Mouse (Mus musculus): ENCODE measurements around the gene Map3k10. TPM values are rescaled to one million over a fixed set of nuclear protein-coding genes. Genes with fewer than 3 reads are reported as not detected.

The Map3k10 gene
- polyA plus RNA-seq, 1 experiment from 2014 or later: 11.6 TPM

DNA sequence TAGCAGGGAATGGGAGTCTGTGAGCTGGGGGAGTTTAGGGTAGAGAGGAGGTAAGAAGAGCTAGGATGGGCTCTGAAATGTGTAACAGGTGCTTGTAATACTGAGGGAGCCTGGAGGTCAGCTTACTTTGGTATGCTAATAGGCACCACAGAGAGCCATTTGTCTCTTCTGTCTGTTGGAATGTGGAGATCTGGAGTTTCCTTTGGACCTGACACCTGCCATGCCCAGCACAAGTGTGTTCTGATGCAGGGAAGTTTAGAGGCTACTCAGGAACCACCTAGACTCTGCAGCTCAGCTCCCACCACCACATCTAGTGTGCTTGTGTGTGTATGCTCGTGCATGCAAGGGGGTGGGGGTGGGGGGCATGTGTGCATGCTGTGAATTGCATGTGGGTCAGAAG, 52.2 kb downstream of the Map3k10 start:
- Histone ChIP-seq H3K27ac (replicated peaks) (no peak overlapping the region), H3K9ac (no peak overlapping the region), H3K4me2 (no peak overlapping the region), H3K9me3 (no peaks in the 10 kb centered on the region), H3K4me1 (replicated peaks) (no peaks in the 10 kb centered on the region), H3K27me3 (no peaks in the 10 kb centered on the region), H3K4me3 (no peak overlapping the region), H3K36me3 (peaks cover 89% of the 10 kb centered on the region)
- ATAC-seq (ENCODE audit: low read depth): no peak
- 60% methylated on average over 1 of the region's 1 CpGs for WGBS

DNA sequence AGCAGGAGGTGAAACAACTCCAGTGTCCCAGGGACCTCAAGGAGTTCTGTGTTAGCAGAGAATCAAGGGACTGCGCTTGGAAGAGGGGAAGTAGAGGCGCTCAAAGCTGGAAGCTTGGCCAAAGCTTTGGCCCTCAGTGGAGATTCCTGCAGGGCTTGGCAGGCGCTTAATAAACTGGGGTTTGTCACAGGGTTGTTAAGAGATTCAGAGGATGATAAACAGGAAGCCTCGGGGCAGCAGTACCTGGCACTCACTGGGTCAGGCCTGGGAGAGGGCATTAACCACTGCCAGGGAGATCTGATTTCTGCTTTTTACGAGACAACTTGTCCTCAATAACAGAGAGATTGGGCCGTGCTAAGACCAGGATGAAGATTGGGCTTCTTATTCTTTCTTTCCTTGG, 53.4 kb downstream of the Map3k10 start:
- no peak overlapping the region for H3K27ac ChIP-seq (replicated peaks)
- no peaks in the 10 kb centered on the region for H3K27me3 ChIP-seq
- no peak overlapping the region for H3K4me2 ChIP-seq
- WGBS: 81% methylated on average over 6 of the region's 6 CpGs
- no peaks in the 10 kb centered on the region for H3K9me3 ChIP-seq
- no peak for ATAC-seq (ENCODE audit: low read depth)
- H3K4me1 ChIP-seq (replicated peaks): no peaks in the 10 kb centered on the region
- H3K4me3 ChIP-seq: no peak overlapping the region
- H3K9ac ChIP-seq: 0 out of 2 replicates have a peak overlapping the region, but pooled peaks have one; percentile 8
- H3K36me3 ChIP-seq: peaks cover 89% of the 10 kb centered on the region

DNA sequence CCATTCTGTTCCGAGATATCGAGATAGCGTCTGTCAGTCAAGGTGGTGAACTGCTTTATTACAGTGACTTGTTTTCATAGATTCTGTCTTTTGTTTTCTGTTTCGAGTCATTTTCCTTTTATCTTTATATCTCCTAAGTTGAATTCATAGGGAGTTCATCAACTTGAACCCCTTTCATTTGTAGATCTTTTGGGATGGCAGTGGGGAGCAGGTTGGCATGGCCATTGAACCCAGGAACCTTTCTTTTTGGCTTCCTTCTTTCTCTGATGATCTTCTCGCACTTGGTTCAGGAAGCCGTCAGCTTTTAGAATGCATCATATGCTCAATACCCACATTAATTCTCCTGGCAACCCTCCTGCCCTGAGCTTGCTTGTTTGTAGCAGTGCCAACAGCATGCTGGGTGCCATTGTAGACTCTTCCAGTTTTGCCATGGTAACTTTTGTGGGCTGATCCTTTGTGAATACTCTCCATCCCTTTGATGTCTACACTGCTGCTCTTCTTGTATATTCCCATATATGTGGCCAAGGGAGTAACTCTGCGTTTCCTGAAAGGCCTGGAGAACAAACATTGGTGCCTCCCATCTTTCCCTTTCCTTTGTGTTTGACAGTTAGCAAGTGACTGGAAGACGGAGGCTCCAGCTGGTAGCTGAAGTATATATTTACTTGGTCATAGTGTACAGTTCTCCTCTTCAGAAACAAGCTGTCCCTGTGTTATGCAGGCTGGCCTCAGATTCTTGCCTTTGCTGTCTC, 60.5 kb downstream of the Map3k10 start:
- 50% methylated on average over 8 of the region's 8 CpGs for WGBS
- Histone ChIP-seq H3K27ac (replicated peaks) (peak overlapping the region; percentile 74), H3K9ac (no peak overlapping the region), H3K27me3 (no peaks in the 10 kb centered on the region), H3K9me3 (no peaks in the 10 kb centered on the region), H3K36me3 (peaks cover 52% of the 10 kb centered on the region), H3K4me1 (replicated peaks) (peaks cover 23% of the 10 kb centered on the region), H3K4me3 (no peak overlapping the region), H3K4me2 (no peak overlapping the region)
- peak; percentile 82 for ATAC-seq (ENCODE audit: low read depth)

DNA sequence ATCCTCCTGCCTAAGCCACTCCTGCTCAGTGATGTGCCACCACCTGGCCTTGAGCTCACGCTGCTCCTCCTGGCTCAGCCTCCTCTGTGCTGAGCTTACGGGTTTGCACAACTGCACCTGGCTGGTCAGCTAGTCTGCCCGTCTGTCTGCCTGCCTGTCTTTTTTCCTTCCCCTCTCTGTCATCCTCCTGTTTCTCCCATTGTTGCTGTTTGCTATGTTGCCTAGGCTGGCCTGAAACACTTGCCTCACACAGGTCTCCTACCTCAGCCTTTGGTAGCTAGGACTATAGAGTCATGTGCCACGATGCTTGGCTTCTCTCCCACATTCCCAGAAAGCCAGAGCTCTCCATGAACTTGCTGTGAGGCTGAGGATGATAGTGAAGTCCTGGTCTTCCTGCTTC, 61.5 kb downstream of the Map3k10 start:
- H3K36me3 ChIP-seq: peaks cover 45% of the 10 kb centered on the region
- H3K27ac ChIP-seq (replicated peaks): peak overlapping the region; percentile 74
- H3K27me3 ChIP-seq: no peaks in the 10 kb centered on the region
- H3K9ac ChIP-seq: no peak overlapping the region
- H3K4me2 ChIP-seq: no peak overlapping the region
- no peaks in the 10 kb centered on the region for H3K9me3 ChIP-seq
- peaks cover 26% of the 10 kb centered on the region for H3K4me1 ChIP-seq (replicated peaks)
- WGBS: 72% methylated on average over 4 of the region's 4 CpGs
- no peak overlapping the region for H3K4me3 ChIP-seq
- ATAC-seq (ENCODE audit: low read depth): no peak

DNA sequence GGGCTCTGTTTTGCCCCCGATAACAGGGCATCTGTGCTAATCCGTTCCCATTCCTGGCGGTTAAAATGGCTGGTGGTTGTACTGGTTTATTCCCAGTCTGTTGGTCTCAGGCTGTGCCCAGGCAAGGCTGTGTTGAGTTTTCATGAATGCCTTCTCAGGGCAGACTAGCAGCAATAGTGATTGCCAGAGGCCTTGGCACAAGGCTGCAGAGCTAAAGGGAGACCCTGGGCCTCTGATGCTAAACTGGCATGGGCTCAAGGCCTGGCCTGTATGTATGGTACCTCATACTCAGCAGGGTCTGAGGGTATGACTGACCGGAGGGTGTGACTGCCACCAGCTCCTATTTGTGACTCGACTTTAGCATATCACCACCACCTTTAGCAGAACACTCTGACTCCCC, 63.5 kb downstream of the Map3k10 start:
- no peaks in the 10 kb centered on the region for H3K27me3 ChIP-seq
- no peak overlapping the region for H3K9ac ChIP-seq
- 92% methylated on average over 5 of the region's 5 CpGs for WGBS
- H3K9me3 ChIP-seq: no peaks in the 10 kb centered on the region
- ATAC-seq (ENCODE audit: low read depth): no peak
- no peak overlapping the region for H3K4me2 ChIP-seq
- peaks cover 47% of the 10 kb centered on the region for H3K4me1 ChIP-seq (replicated peaks)
- no peak overlapping the region for H3K4me3 ChIP-seq
- H3K36me3 ChIP-seq: peaks cover 24% of the 10 kb centered on the region
- no peak overlapping the region for H3K27ac ChIP-seq (replicated peaks)

DNA sequence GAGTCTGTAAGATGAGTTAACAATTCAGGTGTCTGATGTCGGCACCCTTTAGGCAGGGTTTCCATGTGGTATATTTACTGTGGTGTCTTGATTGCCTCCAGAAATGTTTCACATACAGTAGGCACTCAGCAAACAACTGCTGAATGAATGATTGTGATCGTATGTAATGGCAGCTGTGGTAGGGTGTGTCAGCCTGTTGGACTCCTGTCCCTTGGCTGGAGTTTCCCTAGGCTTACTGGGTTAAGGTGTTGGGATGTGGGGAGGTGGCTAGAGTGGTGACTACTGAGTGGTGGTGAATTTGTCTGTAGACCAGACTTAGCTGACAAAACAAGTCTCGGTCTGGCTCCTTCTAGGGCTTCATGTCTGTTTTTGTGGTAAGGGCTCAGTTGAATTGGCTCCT, 64.0 kb downstream of the Map3k10 start:
- WGBS: 93% methylated on average over 3 of the region's 3 CpGs
- H3K27me3 ChIP-seq: no peaks in the 10 kb centered on the region
- no peak overlapping the region for H3K27ac ChIP-seq (replicated peaks)

DNA sequence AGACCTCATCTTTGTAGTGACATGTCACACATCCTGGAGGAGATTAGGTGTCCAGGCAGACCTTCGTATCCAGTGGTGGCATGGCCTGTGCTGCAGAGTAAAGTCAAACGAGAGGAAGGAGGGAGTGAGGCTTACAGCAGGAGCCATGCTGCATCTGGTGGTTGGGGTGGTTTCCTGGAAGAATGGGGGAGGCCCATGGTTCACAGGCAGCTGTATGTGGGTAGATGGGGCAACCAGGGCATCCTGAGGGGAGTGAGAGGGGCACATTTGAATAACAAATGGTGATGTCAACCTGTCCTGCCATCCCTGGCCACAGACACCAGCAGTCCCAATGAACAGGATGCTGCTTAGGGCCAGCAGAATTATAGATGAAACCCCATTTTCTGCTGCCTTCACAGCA, 64.7 kb downstream of the Map3k10 start:
- peaks cover 23% of the 10 kb centered on the region for H3K36me3 ChIP-seq
- H3K9ac ChIP-seq: no peak overlapping the region
- H3K27ac ChIP-seq (replicated peaks): no peak overlapping the region
- H3K4me3 ChIP-seq: no peak overlapping the region
- H3K9me3 ChIP-seq: no peaks in the 10 kb centered on the region
- ATAC-seq (ENCODE audit: low read depth): no peak
- no peaks in the 10 kb centered on the region for H3K27me3 ChIP-seq
- H3K4me1 ChIP-seq (replicated peaks): peaks cover 55% of the 10 kb centered on the region
- 79% methylated on average over 2 of the region's 2 CpGs for WGBS
- H3K4me2 ChIP-seq: no peak overlapping the region

More for the DNA sequence above, 64.0 kb downstream of the Map3k10 start:
- no peaks in the 10 kb centered on the region for H3K9me3 ChIP-seq
- H3K4me2 ChIP-seq: no peak overlapping the region
- no peak overlapping the region for H3K4me3 ChIP-seq
- H3K9ac ChIP-seq: no peak overlapping the region
- H3K4me1 ChIP-seq (replicated peaks): peaks cover 52% of the 10 kb centered on the region
- no peak for ATAC-seq (ENCODE audit: low read depth)
- H3K36me3 ChIP-seq: peaks cover 23% of the 10 kb centered on the region

DNA sequence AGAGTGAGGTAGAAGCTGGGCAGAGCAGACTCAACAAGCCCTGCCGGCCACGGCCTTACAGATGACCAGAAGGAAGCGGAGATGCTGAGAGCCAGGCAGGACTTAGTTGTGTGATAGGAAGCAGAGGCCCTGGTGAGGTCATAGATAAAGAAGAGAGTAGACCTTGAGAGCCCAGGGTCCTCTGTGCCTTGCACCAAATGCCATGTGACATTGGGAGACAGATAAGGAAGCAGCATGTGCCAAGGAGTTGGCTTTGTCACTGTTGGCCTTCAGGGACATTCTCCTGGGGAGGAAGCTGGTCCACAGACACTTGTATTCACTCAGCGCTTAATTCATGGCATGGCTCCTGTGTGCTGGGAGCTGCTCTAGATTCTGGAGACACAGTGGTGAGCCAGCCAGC, 65.1 kb downstream of the Map3k10 start:
- Histone ChIP-seq H3K9ac (no peak overlapping the region), H3K36me3 (peaks cover 23% of the 10 kb centered on the region), H3K4me3 (no peak overlapping the region), H3K9me3 (no peaks in the 10 kb centered on the region), H3K4me2 (no peak overlapping the region), H3K4me1 (replicated peaks) (peaks cover 55% of the 10 kb centered on the region), H3K27ac (replicated peaks) (no peak overlapping the region), H3K27me3 (no peaks in the 10 kb centered on the region)
- WGBS: 93% methylated on average over 4 of the region's 4 CpGs
- no peak for ATAC-seq (ENCODE audit: low read depth)

DNA sequence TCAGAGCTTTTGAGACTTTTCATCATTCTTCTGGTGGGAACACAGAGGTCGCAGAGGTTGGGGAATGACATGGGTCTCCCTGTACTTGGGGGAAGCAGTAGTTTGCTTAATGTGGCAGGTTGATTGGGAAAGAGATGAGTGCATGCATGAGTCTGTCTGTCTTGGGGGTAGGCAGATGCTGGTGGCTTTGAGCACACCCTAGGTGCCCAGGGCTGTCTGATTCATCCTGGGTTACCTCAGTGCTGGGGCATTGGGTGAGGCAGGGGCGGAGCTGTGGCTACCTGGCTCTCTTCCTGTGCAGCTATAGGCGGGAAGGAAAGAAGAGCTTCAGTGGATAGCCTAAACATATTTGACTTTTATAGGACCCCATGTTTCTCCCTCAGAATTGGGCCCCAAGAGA, 66.3 kb downstream of the Map3k10 start:
- no peak for ATAC-seq (ENCODE audit: low read depth)

DNA sequence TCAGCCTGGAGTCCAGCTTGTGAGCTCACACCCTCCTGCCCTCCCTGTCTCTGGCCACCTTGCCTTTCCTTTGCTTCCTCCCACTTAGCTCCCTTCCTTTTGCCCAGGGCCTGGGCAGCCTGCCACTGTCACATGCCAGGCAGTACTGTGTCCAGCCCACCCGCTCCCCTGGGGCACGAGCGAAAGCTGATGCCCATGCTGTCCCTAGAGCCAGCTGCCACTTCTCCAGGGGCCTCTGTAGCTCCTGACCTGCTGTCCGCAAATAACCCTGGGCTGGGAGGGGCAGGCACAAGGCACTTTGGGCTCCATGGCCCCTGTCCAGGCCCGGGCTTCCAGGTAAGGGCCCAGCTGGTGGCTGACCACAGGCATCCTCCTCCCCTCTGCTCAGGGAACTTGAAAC, 66.8 kb downstream of the Map3k10 start:
- H3K36me3 ChIP-seq: peaks cover 23% of the 10 kb centered on the region
- H3K27me3 ChIP-seq: no peaks in the 10 kb centered on the region
- peak overlapping the region; percentile 43; the same call in 1 of the 2 replicates for H3K9ac ChIP-seq
- peaks cover 52% of the 10 kb centered on the region for H3K4me1 ChIP-seq (replicated peaks)
- peak overlapping the region; percentile 39 for H3K27ac ChIP-seq (replicated peaks)
- H3K9me3 ChIP-seq: no peaks in the 10 kb centered on the region
- ATAC-seq (ENCODE audit: low read depth): peak; percentile 32
- 43% methylated on average over 5 of the region's 5 CpGs for WGBS
- H3K4me3 ChIP-seq: no peak overlapping the region
- H3K4me2 ChIP-seq: no peak overlapping the region

More for the DNA sequence above, 66.3 kb downstream of the Map3k10 start:
- Histone ChIP-seq H3K4me1 (replicated peaks) (peaks cover 53% of the 10 kb centered on the region), H3K4me3 (no peak overlapping the region), H3K9ac (no peak overlapping the region), H3K36me3 (peaks cover 23% of the 10 kb centered on the region), H3K27me3 (no peaks in the 10 kb centered on the region), H3K4me2 (no peak overlapping the region), H3K27ac (replicated peaks) (no peak overlapping the region), H3K9me3 (no peaks in the 10 kb centered on the region)
- WGBS: 93% methylated on average over 3 of the region's 3 CpGs

DNA sequence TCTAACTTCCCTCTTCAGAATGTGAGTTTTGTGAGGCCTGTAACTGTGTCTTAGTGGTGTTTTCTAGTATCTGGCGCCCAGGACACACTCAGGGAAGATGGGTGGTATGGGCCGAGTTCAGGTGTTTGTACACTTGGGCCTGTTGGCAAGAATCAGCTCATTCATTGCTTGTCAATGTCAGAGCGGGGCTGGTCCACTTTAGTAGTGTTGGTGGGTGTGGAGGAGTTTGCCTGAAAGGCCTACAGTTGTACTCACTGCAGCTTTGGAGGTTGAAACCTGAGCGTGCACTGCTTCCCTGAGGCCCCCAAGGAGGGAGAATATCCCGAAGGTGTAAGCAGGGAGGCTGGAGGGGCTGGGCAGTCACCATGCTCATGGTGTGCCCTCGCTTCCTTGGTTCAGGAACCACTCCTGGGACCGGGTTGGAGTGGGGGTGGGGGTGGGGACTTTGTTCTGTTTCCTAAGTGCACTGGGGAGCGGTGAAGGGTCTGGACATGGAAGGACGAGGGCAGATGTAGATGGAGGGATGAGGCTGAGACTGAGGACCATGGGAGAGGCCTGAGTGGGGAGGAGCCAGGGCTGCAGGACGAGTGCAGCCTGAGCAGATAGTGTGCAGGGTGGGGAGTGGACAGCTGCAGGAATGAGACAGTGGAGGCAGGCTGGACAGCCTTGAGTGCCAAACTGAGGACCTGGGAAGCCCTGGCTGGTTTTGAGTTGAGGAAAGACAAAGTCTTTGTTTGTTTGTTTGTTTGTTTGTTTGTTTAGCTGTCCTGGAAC, 67.7 kb downstream of the Map3k10 start:
- no peak for ATAC-seq (ENCODE audit: low read depth)
- WGBS: 58% methylated on average over 10 of the region's 10 CpGs
- H3K27me3 ChIP-seq: no peaks in the 10 kb centered on the region
- no peak overlapping the region for H3K4me3 ChIP-seq
- H3K9ac ChIP-seq: no peak overlapping the region
- no peak overlapping the region for H3K4me2 ChIP-seq
- H3K4me1 ChIP-seq (replicated peaks): peaks cover 61% of the 10 kb centered on the region
- H3K27ac ChIP-seq (replicated peaks): peak overlapping the region; percentile 39
- peaks cover 23% of the 10 kb centered on the region for H3K36me3 ChIP-seq
- H3K9me3 ChIP-seq: no peaks in the 10 kb centered on the region

Measured in neural tube, embryonic 13.5 days (tissue).